Mouse (Mus musculus): ENCODE measurements around the gene Cd300a.
A peak's percentile ranks its signal among the peaks of the same experiment; 100 is the strongest.
"Not testable (repeated sequence)": the region's sequence is repeated elsewhere in the genome, so short reads cannot be mapped to it uniquely, and the experiment has no call there.

Cd300a gene

DNA sequence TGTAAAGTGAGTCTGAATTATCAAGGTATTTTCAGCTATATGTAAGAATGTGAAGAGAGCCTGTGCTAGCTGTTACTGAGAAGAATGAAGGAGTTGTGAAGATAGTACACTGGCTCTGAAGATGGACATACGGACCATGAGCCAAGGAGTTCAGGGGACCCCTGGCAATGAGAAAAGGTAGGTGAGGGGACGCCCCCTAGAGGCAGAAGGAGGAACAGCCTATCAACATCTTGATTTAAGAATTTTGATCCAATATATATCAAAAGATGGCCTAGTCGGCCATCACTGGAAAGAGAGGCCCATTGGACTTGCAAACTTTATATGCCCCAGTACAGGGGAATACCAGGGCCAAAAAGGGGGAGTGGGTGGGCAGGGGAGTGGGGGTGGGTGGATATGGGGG lies 19.7 kb downstream of the Cd300a start:
- DNase-seq: not testable (repeated sequence)

DNA sequence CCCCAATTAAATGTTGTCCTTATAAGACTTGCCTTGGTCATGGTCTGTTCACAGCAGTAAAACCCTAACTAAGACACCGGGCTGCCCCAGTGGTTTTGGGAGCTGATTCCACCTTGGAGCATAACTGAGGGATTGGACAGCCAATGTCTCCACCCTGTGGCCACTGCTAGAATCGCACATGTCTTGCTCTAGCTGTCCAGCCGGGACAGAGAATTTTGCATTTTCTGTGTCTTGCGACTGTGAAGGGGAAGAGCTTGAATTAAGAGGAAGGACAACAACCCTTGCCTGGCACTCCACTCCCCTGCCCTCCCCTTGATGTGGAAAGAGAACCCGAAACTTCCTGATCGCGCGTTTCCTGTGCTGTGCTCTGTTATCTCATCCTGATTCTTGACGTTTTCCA lies 23.0 kb downstream of the Cd300a start:
- peak; percentile 73 for DNase-seq

DNA sequence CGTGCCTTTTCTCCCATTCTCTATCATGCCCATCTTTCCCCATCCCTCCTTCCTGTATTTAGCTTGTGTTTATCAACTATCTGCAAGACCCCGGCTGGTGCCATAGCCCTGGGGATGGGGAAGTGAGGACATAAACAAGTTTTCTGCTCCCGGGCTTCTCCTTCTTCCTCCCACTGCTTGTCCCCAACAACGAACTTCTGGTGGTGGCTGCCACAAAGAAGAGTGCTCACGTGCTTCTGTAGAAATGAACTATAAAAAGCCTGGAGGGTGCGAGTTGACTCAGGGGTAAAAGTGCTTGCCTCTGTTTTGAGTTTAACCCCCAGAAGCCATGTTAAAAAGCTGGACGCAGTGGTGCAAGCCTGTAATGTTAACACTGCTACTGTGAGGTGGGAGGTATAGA lies 25.1 kb downstream of the Cd300a start:
- no peak for DNase-seq

DNA sequence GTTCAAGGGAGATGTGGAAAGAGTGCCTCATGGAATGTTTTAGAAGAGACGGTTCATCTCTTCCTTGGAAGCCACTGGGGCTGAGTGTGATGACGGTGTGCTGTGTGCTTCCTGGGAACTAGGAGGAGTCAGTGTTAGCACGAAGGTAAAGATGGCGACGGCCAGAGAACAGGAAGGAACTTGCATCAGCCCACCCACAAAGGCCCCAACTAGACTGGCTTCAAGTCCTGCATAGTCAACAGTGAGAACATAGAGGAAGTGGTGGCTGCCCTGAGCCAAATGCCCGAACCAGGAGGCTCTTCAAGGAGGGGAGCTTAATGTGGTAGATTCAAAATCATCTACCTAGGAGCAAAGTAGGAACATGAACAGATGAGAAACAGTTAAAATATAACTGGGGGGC lies 27.3 kb downstream of the Cd300a start:
- DNase-seq: no peak

DNA sequence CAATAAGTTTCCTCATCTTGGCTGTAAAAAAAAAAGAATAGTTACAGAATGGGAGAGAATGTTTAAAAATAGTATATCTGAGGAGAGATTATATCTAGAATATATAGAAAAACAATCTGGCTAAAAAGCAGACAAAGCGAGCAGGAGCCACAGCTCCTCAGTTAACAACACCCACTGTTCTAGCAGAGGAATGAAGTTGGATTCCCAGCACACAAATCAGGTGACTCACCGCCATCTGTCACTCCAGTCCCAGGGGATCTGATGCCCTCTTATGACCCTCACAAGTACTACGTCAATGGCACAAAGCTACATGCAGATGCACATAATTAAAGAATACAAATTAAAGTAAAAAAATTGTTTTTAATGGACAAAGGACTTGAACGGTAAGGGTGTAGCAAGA lies 32.6 kb downstream of the Cd300a start:
- DNase-seq: no peak

DNA sequence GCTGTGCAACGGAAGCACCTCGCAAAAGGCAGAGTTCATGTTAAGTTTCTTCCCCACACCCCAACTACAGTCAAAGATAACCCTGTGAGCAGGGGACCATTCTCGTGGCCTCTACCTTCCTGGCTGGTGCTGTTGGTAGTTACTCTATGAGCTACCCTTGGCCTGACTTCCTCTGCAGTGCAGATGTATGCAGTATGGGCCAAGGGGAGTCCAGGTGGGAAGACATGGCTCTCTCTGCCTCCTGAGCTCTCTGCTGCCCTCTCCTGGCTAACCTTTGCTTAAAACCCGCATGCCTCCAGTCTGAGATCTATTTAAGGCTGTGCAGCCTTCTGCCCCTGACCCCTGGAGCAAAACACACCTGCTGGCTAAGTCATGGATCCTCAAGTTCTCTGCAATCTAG lies 34.1 kb downstream of the Cd300a start:
- peak; percentile 81 for DNase-seq

DNA sequence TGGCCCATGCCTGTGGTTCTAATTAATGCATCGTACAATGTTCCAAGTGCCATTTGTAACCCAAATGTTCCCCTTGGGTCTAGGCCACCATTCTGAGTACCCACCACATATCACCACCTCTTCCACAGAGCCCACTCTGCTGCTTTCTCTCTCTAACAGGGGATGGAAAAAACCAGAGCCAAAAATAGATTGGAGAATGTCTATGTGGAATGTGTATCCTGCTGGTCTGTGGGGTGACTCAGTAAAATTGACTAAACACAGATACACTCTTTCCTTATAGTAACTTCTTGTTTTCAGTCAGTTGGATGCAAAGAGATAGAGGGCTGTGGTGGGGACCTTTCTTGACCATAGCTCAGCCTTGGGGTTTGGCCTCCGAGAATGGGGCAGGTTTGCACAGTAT lies 39.7 kb downstream of the Cd300a start:
- no peak for DNase-seq

DNA sequence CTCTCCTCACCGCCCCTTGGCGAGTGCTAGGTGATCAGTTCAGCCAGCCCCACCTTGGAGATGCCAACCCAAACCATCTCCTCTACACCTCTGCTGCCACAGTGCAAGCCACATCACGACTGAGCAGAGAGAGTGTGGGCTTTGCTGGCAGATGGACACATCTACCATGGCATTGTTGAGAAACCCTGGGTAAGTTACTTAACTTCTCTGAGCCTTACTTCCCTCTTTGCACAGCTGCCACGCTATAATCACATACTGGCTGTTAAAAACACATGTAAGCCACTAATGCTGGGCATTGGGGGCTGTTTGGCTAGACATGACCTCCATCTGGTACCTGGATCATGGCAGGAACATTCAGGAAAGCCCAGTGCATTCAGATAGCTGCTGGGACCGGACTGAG lies 41.2 kb downstream of the Cd300a start:
- no peak for DNase-seq

DNA sequence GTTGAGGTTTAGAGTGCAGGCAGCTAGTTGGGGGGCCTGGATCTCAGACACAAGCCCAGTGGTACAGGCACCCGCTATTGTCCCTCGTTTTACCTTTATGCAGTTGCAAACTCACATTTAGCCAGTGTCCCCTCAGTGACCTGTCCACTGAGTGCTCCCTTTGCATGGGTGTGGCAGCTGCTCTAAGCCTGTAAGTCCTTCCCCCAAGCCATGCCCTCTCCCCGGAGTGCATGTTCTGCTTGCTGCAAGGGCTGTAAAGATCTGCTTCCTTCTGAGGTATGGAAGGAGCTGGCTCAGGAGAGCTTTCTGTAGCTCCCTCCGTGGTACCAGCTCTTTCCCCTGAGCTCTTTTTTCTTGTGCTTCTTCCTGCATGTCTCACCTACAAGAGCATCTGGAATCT lies 43.8 kb downstream of the Cd300a start:
- no peak for DNase-seq

DNA sequence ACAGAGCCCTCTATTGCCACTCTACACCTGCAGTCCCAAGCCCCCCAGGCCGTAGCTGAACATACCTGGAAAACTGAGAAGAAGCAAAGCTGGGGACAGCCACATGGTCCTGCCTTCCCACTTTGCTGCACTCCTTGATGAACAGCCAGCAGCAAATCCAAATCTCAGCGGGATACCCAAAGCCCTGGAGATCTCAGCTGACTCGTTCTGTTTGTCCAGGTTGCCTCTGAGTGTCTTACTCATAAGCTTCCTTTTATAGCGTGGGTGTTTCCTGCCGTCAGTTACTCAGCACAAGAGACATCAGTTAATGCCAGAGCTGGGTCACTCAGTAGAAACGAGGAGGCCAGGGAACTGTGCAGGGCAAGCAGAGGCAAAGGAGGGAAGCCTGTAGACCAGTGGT lies 44.3 kb downstream of the Cd300a start, which contains the start of gene Cd300lb:
Gene Cd300lb, minus strand, starts transcription at position 243 of the 400 bp plus-strand sequence.
- DNase-seq: no peak

Data from thymus, postnatal 4 days (tissue).